Mouse (Mus musculus) kidney, adult 2 months (tissue): ENCODE results near the gene Slfn2.

Source experiments
- CTCF ChIP-seq: fragments of 200-500 bp; conservative IDR thresholded peaks from 2 replicates; pipeline ENCODE4 v1.5.1; 2011; ENCODE audit warnings: low read depth, mild to moderate bottlenecking, control low read depth, low read length, moderate library complexity, mixed read lengths; ENCODE audit not compliant: insufficient read depth, insufficient read length
- POLR2A ChIP-seq: fragments of 200-500 bp; IDR thresholded peaks from one replicate; pipeline ENCODE4 v1.6.1; 2011; ENCODE audit warnings: low read depth, low read length, control low read depth

- TF ChIP-seq CTCF (no peak), POLR2A (no peak)
These were observed 19.2 kb downstream of the Slfn2 start for GRCm38 (mm10) chr11:83084161-83084560.
